Mouse (Mus musculus): ENCODE results near the gene Mall. TPM values are rescaled to one million over a fixed set of nuclear protein-coding genes. Genes with fewer than 3 reads are reported as not detected.
A peak's percentile ranks its signal among the peaks of the same experiment; 100 is the strongest.

The Mall gene
- polyA plus RNA-seq, 1 experiment, result 5.4 TPM

DNA sequence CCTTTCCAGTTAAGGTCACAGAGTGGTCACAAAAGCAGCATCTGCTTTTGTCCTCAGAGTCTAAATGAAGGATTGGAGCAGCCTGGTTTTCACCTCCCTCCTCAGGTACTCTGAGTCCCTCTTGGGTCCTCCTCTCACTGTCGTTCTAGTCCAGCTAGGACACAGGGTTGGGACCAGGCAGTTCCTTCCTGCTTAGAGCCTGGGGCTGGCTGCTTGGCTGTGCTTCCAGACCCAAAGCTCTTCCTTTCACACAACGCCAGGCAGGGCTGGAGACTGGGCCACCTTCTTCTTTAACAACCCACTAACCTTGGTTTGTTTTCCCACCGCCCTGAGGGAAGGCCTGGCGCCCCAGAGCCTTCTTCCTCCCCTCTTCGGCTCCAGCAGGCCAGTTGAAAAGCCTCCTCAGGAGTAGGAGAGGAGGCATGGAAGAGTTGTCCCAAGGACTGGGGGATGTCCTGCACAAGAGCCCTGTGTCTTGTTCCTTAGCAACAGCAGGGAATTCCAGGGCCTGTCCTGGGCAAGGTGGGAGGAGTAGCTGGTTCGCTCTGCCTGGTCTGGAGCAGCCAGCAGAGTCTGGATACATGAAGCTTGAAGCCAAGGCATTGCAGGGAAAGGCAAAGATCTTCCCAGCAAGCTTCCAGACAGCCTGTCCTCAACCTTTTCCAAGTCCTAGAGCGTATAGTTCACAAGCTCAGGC lies 717 bp upstream of the Mall start:
- DNase-seq (ENCODE audit: low spot score), result no peak

DNA sequence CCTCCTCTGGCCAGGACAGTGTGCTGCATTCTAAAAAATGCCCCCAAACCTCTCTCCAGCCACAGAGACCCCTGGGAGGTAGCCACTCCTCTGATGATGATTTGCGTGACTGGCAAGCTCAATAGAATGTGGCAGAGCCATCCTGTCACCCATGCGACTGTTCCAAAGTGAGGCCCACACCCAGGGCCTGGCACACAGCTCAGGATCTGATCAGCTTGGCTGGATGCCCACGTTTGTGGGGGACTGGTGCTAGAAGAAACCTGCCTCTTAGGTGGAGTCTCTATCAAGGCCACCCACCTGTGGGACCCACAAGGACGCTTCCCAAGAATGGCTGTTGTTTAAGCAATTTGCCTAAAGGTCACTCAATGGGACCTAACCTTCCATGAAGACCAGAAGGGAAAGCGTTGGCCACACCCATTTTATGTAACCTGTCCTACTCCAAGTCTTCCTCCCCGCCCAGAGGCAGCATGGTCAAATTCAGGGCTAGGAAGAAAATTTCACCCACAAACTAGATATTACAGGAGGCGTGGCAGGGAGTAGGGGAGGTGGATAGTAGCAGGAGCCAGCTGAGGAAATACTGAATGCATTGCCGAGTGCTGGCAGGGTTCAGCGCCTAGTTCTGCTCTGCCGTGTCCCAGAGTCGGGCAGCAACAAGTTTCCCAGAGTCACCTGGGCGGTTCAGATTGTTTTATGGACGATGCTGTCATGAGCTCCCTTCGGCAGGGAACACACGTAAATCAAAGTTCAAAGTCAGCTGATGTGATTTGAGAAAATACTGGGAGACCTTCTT lies 876 bp downstream of the Mall start:
- DNase-seq (ENCODE audit: low spot score), result no peak

DNA sequence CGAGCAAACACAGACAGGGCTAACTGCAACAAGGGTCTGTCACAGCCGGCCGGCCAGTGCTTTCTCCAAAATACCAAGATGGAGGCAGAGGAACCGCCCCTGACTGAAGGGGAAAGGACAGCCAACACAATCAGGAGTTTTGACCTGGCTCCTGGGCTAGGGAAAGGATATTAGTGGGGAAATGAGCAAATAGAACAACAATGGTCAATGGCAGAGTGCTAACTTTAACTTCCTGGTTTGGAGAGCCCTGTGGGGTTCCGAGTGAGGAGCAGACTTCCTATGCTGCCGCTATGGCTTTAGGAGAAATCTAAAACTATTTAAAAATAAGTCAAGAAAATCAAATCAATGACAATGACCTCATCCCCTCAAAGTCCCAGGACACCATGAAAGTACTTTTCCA lies 1.6 kb downstream of the Mall start:
- no peak for DNase-seq (ENCODE audit: low spot score)

GRCm38 (mm10) chr2:127723193-127723592 lies 6.5 kb downstream of the Mall start:
- DNase-seq (ENCODE audit: low spot score), result no peak

- DNase-seq (ENCODE audit: low spot score), result no peak
Measured at GRCm38 (mm10) chr2:127722176-127722892, 7.4 kb downstream of the Mall start.

DNA sequence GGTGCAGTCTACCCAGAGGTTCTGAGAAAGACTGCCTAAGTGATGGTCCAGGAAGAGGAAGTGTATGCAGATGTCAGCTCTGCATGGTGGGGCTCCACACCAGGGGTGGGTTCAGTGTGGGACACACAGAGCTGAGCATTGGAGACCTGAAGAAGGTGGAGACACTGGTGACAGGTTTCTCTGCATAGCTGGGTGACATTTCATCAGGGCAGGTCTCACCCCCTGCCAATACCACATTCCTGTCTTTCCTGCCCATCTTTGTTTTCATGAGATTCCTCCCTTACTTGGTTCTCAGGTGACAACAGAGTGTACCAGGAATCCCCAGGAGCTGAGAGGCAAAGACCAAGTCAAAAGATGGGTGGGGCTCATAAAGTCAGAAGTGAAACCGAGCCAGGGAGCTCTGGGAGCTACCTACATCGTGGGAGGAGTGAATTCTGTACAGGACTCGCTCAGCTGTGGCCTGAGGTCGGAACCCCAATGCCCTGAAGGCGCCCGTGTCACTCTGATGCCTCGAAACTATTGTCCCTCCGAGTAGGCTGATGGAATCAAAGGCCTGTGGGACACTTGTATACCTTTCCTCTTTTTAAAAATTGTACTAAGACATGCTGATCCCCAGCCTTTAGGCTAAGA lies 10.8 kb downstream of the Mall start:
- DNase-seq (ENCODE audit: low spot score), result no peak

GRCm38 (mm10) chr2:127714726-127715125 lies 15.0 kb downstream of the Mall start:
- DNase-seq (ENCODE audit: low spot score), result no peak

DNA sequence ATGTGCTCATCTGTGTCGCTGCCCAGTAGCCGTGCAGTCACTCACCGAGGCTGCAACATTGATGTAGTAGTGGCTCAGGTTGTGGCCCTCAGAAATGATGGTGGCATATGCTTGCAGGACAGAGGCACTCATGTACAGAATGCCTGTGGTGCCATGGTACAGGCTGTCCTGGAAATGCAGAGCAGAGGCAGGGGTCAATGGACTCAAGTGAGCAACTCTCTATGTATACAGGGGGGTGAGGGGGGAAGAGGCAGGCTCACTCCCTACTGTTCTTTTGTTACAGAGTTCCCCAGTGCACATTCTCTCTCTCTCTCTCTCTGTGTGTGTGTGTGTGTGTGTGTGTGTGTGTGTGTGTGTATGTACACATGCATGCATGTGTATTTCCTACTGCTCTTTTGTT lies 20.9 kb downstream of the Mall start:
- no peak for DNase-seq (ENCODE audit: low spot score)

DNA sequence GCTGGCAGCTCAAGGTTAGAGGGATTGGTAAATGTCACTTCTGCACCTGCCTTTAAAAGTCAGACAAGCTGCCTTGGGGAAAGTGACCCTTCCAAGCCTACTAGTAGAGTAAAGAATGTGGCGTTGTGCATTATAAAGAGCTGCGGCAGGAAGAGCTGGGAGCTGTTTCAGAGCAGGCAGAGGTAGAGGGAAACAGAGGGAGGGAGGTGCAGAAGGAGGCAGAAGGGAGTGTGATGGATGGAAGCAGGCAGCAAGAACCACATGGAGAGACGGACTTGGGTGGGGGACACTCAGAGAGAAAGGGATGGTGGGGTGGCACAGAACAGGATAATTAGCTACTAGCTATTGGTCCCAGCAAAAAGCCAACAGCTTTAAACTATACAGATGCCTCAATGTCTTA lies 21.7 kb downstream of the Mall start:
- no peak for DNase-seq (ENCODE audit: low spot score)

- DNase-seq (ENCODE audit: low spot score), result no peak
Measured at GRCm38 (mm10) chr2:127705267-127705666, 24.5 kb downstream of the Mall start.

- no peak for DNase-seq (ENCODE audit: low spot score)
Measured at GRCm38 (mm10) chr2:127689239-127689638, 40.5 kb downstream of the Mall start.

DNA sequence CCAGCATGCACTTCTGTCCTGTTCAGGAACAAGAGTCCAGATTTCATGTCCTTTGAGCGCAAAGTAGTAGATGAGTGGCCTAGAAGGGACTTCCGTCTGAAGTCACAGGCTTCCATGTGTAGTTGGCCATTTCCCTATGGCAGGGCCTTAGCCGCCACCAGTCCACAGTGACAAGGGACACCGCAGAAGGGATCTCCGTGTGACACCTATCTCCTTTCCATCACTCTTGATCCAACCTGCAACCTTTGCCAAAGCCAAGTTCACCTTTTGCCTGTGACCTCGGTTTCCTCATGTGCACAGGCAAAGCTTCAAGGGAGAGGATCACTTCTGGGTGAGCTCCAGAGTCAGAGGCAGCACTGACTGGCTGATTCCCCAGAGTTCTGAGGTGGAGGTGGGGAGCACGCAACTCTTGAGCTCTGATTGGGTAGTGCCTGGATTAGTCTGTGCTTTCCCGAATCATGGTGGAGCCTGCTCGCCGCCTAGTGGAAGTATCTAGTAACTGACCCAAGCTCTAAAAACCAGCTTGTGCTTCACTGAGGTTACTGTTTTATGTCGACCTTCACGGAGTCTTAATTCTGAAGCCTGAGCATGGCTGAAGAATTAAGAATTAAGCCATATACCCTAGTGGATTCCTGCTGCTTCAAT lies 45.9 kb downstream of the Mall start:
- peak; percentile 37 for DNase-seq (ENCODE audit: low spot score)

- peak; percentile 2 for DNase-seq (ENCODE audit: low spot score)
Measured at GRCm38 (mm10) chr2:127667843-127668506, 61.8 kb downstream of the Mall start.

GRCm38 (mm10) chr2:127667015-127667414 lies 62.7 kb downstream of the Mall start:
- DNase-seq (ENCODE audit: low spot score), result no peak

DNA sequence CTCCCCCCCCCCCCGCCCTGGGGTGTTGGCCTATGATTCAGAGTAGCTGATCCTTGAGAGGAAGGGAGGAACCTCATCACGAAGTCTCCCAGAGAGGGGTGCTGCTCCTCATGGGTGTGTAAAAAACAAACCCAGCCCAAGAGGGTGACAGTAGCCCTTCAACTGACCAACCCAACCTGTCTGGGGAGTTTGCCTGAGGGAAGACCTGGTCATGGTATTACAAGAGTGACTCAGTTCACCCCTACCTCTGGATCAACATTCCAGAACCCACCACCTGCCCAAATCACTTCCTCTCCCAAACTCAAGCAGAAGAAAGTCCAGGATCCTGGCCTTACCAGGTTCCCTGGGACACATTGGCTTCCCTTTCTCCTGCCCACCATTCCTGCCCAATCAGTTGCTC lies 67.0 kb downstream of the Mall start:
- DNase-seq (ENCODE audit: low spot score), result no peak

GRCm38 (mm10) chr2:127656086-127656720 lies 73.5 kb downstream of the Mall start, which contains the start of gene Mal:
Gene Mal (minus strand): TSS chr2:127656695.
- peak; percentile 75 for DNase-seq (ENCODE audit: low spot score)

DNA sequence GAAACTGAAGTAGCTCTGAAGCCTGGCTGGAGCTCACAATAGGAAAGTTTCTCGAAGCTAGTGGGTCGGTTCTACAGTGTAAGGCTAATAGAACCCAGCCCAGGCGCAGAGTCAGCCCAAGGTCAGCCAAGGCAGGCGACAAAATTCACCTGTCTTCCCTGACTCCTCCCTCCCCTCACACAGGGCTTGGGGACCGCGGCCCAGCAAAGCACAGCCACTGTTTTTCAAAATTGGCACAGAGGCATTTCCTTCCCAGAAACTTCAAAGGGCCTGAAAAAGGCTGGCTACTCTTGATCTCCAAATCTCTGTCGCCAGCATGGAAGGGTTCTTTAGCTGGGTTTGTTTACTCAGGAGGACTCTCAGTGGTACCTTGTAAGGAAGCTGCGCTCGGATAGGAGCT lies 74.3 kb downstream of the Mall start:
- DNase-seq (ENCODE audit: low spot score), result no peak

GRCm38 (mm10) chr2:127654786-127655185 lies 74.9 kb downstream of the Mall start:
- no peak for DNase-seq (ENCODE audit: low spot score)

Data from urinary bladder, adult 2 months (tissue).